Mouse (Mus musculus) left cerebral cortex, postnatal 25 days (tissue): Measurements from ENCODE around the gene Chsy1. TPM values are rescaled to one million over a fixed set of nuclear protein-coding genes. Genes with fewer than 3 reads are reported as not detected.

Source experiments
- DNase-seq, 2 experiments: peaks; one replicate each; pipeline ENCODE4 v3.0.0; 2022; ENCODE audit warnings: low spot score in 2 of 2, mixed read lengths in 1 of 2
- intact Hi-C: fragments of 180-260 bp; cut with DNase I; formaldehyde crosslinking; loops from one replicate; pipeline ENCODE4 v1.15.1; 2025
- total RNA-seq, 2 experiments: library from RNA; stranded (reverse); gene quantifications; 2 replicates each; pipeline ENCODE4 v1.2.3; 2021

The Chsy1 gene
- 10 to 100 TPM; 17.0 to 18.4 TPM for total RNA-seq

GRCm38 (mm10) chr7:66108961-66109854 is at the start of gene Chsy1:
Gene Chsy1, plus strand, starts transcription at chr7:66109515.
- intact Hi-C loops = loop anchor here (2.0 to 5.0 kb wide), 2 partner anchors 142 to 553 kb away; no protein-coding TSS in a partner anchor
- DNase-seq = peak; percentile 92 to 93

- intact Hi-C loops = no loop called here
Observed at GRCm38 (mm10) chr7:66060066-66060956, 49.0 kb upstream of the Chsy1 start.

GRCm38 (mm10) chr7:66061057-66061456 is 48.3 kb upstream of the Chsy1 start:
- intact Hi-C loops = no loop called here
- DNase-seq = no peak

More at GRCm38 (mm10) chr7:66060066-66060956, 49.0 kb upstream of the Chsy1 start:
- DNase-seq = peak; percentile 90 to 92

GRCm38 (mm10) chr7:66076411-66076810 is 32.9 kb upstream of the Chsy1 start:
- intact Hi-C loops = no loop called here
- DNase-seq = peak in 1 of 2 experiments; percentile 36

GRCm38 (mm10) chr7:66079364-66080230 is 29.7 kb upstream of the Chsy1 start, which contains the start of gene Selenos:
Gene Selenos, plus strand, starts transcription at chr7:66079649.
- intact Hi-C loops = no loop called here
- DNase-seq = peak; percentile 95 to 99

- intact Hi-C loops = no loop called here
- peak in 1 of 2 experiments; percentile 45 for DNase-seq
Observed at GRCm38 (mm10) chr7:66080231-66080613, 29.1 kb upstream of the Chsy1 start.

GRCm38 (mm10) chr7:66083757-66084156 is 25.6 kb upstream of the Chsy1 start:
- intact Hi-C loops = no loop called here
- DNase-seq = no peak

GRCm38 (mm10) chr7:66084546-66084945 is 24.8 kb upstream of the Chsy1 start:
- intact Hi-C loops = no loop called here
- DNase-seq = no peak

- DNase-seq = peak; percentile 54 to 90
- intact Hi-C loops = no loop called here
Observed at GRCm38 (mm10) chr7:66087652-66088051, 21.7 kb upstream of the Chsy1 start.

- DNase-seq = peak in 1 of 2 experiments; percentile 83
Observed at GRCm38 (mm10) chr7:66088077-66088476, 21.2 kb upstream of the Chsy1 start.

GRCm38 (mm10) chr7:66090676-66091190 is 18.6 kb upstream of the Chsy1 start:
- DNase-seq = no peak
- intact Hi-C loops = no loop called here

More at GRCm38 (mm10) chr7:66088077-66088476, 21.2 kb upstream of the Chsy1 start:
- intact Hi-C loops = no loop called here

- DNase-seq = no peak
- intact Hi-C loops = no loop called here
Observed at GRCm38 (mm10) chr7:66091553-66091952, 17.8 kb upstream of the Chsy1 start.

GRCm38 (mm10) chr7:66092656-66093055 is 16.7 kb upstream of the Chsy1 start:
- intact Hi-C loops = no loop called here
- DNase-seq = no peak

GRCm38 (mm10) chr7:66094141-66094540 is 15.2 kb upstream of the Chsy1 start:
- DNase-seq = no peak
- intact Hi-C loops = no loop called here

GRCm38 (mm10) chr7:66098803-66099202 is 10.5 kb upstream of the Chsy1 start:
- intact Hi-C loops = no loop called here
- DNase-seq = no peak

- DNase-seq = peak in 1 of 2 experiments; percentile 34
- intact Hi-C loops = loop anchor here (1.0 to 5.0 kb wide), 2 partner anchors 198 to 285 kb away; partner anchors contain the start of gene Lrrk1
Observed at GRCm38 (mm10) chr7:66101866-66102265, 7.4 kb upstream of the Chsy1 start.

- intact Hi-C loops = loop anchor here (5.0 kb wide), 1 partner anchor 283 kb away; the partner anchor contains the start of gene Lrrk1
- DNase-seq = no peak
Observed at GRCm38 (mm10) chr7:66104531-66104930, 4.8 kb upstream of the Chsy1 start.

GRCm38 (mm10) chr7:66105771-66106170 is 3.5 kb upstream of the Chsy1 start:
- DNase-seq = no peak
- intact Hi-C loops = loop anchor here (5.0 kb wide), 1 partner anchor 557 kb away; no protein-coding TSS in a partner anchor
